Mouse (Mus musculus) urinary bladder, postnatal 4 days (tissue): ENCODE measurements around the gene Oprd1.

Experiments
- DNase-seq, 2 experiments: peaks; one replicate each; pipeline ENCODE4 v3.0.0; 2021 to 2022; ENCODE audit warnings: low spot score in 2 of 2

The Oprd1 gene

DNA sequence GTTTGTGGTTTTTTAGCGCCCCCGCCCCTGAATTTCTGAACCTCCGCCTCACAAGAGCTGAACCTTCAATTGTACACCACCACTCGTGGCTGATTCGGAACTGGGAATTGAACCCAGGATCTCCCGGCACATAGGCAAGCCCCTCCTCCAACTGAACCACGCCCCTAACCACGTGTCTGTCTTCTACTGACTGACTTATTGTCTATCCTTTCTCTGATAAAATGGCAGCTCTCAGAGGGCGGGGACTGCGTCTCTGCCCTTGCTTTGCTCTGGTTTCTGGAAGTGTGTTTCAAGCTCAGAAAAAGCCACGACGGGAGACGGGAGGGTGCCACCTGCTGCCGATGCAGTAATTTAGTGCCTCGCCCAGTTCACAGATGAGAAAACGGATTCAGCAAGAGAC, 10.4 kb downstream of the Oprd1 start:
- no peak for DNase-seq

DNA sequence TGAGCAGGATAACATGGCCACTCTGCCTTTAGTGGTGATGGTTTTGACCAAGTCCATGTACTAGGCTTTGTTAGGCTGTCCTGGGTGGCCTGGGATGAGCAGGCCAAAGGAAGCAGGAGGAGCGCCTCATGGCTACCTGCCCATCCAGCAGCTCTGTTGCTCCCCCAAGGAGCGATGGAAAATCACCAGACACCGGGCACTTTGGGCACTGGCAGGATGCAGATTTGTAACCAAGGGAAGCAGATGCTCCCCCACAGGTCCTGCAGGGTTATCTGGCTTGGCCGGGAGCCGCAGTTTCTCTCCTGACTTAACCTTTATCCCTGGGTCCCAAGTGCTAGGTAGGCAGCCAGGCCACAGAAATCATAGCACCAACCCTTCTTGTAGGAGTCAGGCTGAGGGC, 10.9 kb downstream of the Oprd1 start:
- no peak for DNase-seq

DNA sequence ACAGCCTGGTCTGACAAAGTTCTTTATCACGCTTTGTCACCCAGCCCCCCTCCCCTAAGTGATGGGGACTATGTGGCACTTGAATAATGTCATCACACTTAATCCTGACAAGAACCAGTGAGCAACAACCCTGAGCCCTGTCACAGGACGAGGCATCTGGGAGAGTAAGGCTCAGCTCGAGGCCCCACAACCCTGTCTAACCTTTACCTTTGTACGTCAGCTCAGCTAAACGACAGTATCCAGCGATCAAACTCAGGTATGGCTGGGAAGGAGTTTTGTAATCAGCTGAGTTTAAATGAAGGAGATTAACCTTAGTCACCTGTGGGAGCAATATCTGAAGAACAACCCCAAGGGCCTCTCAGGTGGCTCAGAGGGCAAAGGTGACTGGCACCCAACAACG, 12.0 kb downstream of the Oprd1 start:
- DNase-seq = no peak

DNA sequence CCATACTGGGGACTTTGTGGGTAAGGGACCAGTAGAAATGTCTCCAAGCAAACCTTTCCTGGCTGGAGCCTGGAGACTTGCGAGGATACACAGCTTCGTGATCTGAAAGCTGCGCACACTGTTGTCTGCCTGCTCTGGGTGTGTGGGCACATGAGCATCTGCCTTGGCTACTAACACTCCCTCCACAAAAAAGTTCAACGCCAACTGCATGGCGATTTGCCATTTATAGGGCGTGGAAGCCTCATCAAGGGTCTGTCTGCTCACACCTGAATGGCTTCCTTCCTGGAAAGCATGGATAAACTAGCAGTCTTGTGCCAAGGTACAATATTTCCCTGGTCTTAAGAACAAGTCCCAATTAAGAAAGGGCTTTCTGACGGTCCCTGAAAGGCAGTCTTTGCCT, 12.5 kb downstream of the Oprd1 start:
- DNase-seq = no peak

DNA sequence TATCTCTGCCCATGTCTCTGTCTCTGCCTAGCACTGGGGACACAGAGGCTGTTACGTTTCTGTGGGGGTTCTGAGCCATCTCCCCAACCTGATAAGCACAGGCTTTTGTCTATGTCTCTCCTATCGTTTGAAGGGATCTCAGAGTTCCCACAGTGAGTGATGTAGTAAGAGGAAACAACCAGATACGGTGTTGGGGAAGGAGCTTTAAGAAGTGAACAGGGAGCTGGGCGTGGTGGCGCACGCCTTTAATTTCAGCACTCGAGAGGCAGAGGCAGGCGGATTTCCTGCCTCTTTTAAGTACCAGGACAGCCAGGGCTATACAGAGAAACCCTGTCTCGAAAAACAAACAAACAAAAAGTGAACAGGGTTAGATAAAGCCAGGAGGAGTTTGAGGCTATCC, 13.2 kb downstream of the Oprd1 start:
- DNase-seq = no peak

DNA sequence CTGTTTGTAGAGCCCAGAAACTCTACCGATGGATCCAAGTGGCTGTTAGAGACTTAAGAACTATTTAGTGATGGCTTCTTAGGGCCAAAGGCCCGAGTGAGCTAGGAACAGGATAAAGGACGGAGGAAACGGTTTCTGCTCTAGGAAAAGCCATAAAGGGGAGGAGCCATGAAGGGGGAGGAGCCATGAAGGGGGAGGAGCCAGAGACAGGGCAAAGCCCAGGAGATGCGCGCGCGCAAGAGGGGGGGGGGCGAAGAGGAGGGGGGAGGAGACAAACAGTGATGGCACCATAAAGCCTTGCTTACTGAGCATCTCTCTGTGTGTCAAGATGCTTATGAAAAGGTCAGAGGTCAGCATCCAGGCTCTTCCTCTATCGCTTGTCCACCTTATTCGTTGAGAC, 13.6 kb downstream of the Oprd1 start:
- DNase-seq = no peak

DNA sequence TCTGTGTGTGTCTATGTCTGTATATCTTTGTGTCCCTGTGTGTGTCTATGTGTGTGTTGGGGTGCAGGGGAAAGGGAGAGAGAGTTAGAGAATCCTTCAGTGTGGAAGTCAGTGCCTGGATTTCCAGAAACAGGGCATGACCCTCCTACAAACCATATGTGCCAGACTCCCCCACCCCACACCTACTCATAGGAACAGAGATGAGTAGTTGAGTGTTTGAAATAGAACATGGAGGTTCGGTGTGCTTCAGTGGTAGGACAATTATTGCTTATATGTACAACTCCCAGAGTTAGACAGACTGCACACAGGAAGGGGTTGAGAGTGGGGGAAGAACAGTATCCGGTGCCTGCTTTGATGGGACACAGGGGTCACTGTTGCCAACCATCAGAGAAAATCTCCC, 14.2 kb downstream of the Oprd1 start:
- no peak for DNase-seq

DNA sequence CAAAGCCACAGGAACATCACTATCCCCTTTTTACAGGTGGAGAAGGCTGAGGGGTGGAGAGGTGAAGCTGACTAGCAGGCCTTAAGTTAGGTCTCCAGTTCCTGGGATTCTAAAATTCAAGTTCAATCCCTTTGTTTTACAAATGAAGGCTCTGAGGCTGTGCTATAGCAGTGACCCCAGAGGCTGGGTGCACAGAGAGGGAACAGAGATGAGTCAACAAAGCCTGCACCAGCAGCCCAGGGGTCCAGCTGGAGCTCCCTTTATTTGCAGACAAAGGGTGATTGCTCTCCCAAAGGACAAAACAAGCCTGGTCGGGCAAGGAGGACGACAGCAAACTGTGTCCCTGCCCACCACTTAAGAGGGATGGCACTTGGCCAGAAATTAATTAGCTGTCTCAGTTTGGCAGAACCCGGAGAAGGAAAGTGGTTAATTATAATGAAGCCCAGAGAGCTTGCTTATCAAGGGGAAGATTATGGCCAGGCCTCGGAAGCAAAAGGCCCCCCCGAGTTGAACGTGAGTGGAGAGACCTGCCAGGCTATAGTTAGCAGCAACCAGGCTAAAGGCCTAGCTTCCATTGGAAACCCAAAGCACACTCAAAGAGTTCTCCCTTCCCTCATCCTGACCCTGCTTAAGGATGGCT, 15.2 kb downstream of the Oprd1 start:
- DNase-seq = no peak

DNA sequence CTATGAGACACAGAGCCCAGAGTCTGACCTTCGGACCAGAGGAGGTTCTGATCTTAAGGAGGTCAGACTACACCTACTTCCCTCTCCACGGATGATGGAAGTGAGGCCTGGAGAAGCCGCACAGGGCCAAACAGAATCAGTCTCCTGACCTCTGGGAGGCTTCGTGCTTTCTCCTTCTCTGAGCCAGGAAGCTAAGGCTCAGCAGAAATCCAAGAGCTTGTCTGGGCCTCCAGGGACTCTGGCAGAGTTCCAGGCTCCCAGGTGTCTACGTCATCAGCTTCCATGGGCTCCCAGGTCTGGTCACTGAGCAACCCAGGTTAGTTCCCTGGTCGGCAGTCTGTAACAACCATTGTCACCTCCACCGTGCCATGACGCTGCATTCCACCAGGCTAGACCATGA, 17.2 kb downstream of the Oprd1 start:
- DNase-seq = no peak

DNA sequence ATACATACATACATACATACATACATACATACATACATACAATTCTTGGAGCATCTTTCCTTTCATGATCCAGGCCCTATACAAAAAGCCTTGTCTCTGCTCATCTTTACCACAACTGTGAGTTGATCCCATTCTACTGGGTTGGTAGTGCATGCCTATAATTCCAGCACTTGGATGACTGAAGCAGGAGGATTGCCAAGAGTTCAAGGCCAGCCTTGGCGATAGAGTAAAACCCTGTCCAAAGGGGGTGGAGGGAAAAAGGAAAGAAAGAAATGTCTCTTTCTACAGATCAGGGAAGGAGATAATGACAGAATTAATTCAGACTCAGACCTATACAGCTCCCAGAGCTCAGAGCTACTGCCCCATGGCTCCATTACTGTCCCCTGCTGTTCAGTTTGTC, 21.1 kb downstream of the Oprd1 start:
- no peak for DNase-seq

DNA sequence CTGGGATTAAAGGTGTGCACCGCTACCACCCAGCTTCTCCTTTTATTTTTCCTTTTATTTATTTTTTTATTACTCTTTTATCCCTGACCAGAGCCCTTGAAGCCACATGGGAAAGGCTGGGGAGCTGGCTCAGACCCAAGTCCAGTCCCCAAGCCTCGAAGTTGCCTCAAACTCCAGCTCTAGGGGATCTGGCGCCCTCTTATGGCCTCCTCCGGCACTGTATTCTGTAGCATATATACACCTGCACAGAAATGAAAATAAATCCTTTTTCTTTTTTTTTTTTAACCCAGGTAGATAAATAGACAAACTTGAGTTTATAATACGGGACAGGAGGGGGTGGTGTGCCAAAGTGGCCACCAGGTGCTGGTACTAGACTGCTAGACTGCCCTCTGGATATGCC, 22.6 kb downstream of the Oprd1 start:
- DNase-seq = no peak

DNA sequence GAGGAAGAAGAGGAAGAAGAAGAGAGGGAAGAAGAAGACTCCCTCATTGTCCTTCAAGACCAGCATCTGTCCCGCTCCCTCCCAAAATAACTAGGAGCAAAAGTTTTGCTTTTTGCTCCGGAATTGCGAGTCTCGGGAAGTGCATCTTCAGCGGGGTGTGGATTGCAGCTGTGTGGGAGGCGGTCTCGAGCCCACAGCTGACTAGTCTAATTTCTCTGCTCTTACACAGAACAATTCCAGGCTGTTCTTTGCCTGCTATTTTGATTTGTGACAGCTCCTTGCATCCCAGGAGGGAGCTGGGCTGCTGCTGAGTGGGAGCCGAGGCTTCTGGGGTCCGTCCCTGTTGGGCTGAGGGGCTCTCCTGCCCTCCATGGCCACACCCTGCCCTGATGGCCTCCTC, 24.7 kb downstream of the Oprd1 start:
- no peak for DNase-seq

DNA sequence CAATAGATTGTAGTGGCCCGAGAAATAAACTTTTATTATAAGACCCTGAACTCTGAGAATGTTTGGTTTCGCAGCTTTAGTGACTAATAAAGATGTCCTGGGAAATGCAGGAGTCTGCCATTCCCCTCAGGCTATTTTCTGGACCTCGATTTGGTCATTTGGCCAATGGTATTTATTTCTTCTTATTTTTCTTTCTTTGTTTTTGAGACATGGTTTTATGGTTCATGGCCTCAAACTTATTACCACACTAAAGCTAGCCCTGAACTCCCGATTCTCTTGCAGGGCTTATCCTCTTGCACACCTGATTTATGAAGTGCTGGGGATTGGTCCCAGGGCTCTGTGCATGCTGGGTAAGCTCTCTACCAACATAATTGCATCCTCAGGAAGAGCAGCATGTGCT, 28.0 kb downstream of the Oprd1 start:
- DNase-seq = no peak

DNA sequence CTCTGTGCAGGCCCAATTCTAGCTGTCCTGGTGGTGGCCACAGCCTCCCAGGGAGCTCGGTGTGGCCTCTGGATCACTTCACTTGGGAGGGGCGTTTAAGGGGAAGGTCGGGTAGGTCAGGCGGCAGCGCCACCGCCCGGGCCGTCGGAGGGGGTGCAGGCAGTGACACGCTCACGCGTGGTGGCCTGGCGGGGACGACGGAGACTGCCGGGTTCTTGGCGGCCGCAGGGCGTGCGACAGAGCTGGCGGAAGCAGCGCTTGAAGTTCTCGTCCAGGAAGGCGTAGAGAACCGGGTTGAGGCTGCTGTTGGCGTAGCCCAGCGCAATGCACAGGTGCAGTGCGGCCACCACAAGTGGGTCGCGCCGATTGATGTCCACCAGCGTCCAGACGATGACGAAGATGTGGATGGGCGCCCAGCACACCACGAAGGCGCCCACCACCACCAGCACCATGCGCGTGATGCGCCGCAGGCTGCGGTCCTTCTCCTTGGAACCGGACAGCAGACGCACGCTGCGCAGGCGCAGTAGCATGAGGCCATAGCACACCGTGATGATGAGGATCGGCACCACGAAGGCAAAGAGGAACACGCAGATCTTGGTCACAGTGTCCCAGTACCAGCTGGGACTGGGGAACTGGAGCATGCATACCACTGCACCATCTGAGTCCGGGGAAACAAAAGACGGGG, 30.7 kb downstream of the Oprd1 start:
- no peak for DNase-seq

DNA sequence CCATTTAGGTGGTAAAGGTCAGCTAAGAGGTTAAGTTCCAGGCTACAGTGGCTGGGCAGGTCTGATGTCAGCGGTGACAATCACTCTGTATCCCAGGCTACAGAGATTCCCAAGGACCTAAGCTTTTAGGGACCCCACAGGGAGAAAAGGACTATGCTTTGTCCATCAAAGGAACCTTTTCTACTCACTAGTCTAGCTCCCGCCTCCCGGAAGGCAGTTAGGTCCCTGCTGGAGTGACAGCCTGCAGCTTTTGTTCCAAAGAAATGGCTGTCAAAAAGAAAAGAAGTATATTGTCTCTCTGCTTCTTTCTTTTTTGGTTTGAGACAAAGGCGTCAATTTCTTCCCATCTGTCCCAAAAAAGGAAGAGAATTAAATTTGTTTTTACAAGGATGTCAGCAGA, 33.1 kb downstream of the Oprd1 start:
- DNase-seq = no peak

DNA sequence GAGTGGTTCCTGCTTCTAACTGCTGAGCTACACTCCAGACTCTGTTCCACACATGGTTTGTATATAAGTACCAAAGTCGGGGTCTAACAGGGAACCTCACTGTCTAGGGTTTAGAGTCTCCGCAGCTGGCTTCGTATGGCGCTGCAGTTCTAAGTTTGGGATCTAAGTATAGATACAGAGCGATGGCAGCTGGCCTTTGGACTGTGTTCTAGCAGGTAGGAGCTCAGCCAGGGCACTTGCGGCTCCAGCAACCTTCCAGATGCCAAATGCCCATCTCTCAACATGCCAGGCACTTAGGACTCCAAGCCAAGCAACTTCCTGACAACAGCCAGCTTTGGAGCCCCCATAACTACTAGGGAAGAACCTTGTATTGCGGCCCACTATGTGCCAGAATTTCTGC, 36.1 kb downstream of the Oprd1 start:
- no peak for DNase-seq

DNA sequence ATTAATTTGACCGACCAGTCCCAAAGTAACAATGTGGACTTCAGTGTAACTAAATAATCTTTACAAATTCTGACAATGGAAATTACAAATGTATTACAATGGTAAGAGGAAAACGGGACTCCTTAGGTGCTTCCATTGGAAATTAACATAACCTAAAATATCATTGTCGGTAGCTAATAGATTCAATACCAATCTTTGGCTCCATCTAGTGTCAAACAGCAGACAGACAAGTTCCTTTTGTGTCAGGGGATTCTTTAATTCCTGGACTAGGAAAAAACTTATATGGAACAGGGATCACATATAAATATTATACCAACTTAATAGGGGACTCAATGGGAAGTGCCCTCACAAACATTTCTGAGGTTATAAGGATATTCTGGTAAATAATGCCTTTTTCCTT, 43.1 kb downstream of the Oprd1 start:
- no peak for DNase-seq

DNA sequence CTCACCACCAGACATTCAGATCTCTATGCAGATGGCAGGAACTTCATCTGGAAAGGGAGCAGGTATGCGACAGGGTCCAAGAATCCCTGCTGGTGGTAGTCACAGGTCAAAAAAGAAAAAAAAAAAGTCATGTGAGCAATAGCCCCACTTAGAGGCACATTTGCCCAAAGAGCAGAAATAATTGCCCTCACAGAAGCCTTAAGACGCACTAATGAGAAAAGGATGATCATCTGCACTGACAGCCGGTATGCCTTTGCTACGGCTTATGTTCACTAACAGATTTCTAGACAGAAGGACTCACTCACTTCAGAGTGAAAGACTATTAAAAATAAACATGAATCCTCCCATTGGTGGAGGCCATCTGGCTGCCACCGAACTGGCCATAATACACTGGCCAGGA, 44.7 kb downstream of the Oprd1 start:
- DNase-seq = no peak

DNA sequence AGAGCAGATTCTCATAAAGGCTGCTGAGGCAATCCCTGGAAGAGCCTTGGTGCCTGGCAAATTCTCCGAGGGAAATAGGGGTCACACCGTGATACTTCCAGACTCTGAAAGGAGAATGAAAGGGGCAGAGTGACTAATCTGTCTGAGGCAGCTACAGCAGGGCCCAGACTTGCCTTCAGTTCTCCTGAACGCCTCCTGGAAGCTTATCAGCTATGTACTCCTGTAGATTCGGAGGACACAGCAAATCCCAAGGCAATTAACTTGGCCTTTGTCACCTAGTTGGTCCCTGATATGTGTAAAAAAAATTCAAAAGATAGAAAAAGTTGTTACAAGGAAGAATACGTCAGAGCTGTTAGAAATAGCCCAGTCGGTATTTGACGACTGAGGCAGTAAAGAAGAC, 49.2 kb downstream of the Oprd1 start:
- no peak for DNase-seq

DNA sequence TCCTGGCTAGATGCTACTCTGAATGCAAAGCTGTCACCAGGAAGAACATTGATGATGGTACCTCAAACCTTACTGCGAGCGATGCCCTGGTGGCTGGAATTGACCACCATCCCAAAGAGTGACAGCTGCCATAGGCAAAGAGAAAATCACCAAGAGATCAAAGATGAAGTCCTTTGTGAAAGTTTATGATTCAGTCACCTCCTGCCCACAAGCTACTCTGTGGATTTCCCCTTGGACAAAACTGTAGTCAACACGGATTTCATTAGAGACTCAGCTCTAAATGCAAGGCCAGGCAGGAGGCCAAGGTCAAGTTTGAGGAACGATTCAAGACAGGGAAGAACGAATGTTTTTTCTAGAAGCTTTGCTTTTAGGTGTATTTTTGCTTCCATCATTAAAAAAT, 50.4 kb downstream of the Oprd1 start:
- DNase-seq = no peak

DNA sequence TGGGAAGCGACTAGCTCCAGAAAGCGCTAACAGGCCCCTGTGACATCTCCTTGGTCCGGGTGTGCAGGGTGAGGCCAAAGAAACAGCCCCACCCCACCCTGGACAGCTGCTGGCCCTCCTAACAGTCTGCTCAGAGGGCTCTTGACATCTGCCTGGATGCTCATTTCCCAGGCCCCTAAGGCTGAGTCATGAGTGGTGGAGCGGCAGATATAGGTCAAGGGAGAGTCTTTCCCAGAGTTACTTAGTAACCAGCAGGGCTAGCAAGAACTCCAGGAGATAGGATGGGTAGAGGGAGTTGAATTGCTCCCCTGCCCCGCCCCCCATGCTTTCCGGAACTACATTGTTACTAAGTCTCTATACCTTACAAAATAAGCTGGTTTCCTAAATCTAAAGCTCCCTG, 51.1 kb downstream of the Oprd1 start:
- DNase-seq = no peak

DNA sequence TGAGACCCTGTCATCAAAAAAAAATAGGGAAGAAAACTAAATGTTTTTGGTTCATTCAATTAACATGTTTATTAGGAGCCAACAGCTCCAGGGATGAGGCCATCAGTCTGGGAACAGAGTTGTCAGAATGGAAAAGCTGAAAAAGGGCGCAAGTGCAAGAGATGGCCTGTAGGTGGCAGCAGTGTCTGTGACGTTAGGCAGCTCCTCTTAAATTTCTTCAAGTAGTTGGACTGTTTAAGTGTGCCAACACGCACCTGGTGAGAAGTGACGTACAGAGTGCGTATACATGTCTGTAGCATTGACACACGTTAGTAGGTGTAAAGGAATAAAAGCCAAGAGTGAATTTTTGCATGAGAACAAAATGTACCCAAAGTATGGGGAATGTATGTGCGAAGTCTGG, 55.4 kb downstream of the Oprd1 start:
- DNase-seq = no peak

DNA sequence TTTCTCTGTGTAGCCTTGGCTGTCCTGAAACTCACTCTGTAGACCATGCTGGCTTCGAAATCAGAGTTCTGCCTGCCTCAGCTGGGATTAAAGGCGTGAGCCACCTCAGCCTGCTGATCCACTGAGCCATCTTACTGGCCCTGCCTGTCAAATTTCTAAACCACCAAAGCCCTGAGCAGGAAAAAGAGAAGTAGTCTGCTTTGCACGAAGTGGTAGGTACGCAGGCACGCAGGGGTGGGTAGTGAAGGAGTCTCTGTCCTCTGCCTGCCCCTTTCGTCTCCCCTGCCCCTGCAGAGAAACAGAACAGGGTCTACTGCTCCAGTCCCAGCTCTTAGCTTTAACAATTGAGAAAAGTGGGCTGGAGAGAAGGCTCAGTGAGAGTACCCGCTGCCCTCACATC, 59.2 kb downstream of the Oprd1 start:
- no peak for DNase-seq

DNA sequence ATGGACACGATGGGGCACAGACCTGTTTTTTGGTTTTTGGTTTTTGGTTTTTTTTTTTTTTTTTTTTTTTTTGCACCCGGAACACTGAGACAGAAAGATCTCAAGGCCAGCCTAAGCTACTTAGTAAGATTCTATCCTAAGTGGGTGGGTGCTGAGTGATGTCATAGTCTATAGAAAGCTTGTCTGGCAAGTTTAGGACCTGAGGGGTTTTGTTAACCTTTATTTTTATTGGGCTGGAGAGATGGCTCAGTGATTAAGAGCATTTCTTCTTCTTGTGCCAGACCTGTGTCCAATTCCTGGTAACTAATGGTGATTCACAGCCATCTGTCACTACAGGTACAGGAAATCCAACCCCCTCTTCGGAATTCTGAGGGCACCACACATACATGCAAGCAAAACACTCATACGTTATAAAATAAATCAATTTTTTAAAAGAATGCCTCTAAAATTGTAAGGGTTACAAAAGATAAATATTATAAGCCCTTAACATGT, 63.7 kb downstream of the Oprd1 start:
- DNase-seq = no peak
